Mouse (Mus musculus) neural tube, embryonic 12.5 days (tissue): Measurements from ENCODE around the gene Ntf3. TPM values are rescaled to one million over a fixed set of nuclear protein-coding genes. Genes with fewer than 3 reads are reported as not detected.

Source experiments
- ATAC-seq: fragments of 200-750 bp; cut with Nextera tagmentation; 2 replicates; pipeline ENCODE4 v1.8.0; 2017; ENCODE audit warnings: low read depth, mild to moderate bottlenecking, moderate TSS enrichment, moderate library complexity; ENCODE audit not compliant: low FRiP score
- H3K27ac ChIP-seq: fragments of 300-500 bp; sonication (generic); 2 replicates; pipeline ENCODE4 v1.5.1; 2016
- H3K27me3 ChIP-seq: fragments of 300-500 bp; sonication (generic); replicated peaks from 2 replicates; pipeline ENCODE4 v1.6.1; 2016; ENCODE audit warnings: mild to moderate bottlenecking
- H3K36me3 ChIP-seq: fragments of 300-500 bp; sonication (generic); 2 replicates; pipeline ENCODE4 v1.6.1; 2016; ENCODE audit warnings: mild to moderate bottlenecking
- H3K4me1 ChIP-seq: fragments of 300-500 bp; sonication (generic); 2 replicates; pipeline ENCODE4 v1.6.1; 2016
- H3K4me2 ChIP-seq: fragments of 300-500 bp; sonication (generic); replicated peaks from 2 replicates; pipeline ENCODE4 v1.6.1; 2016; ENCODE audit warnings: mild to moderate bottlenecking
- H3K4me3 ChIP-seq: fragments of 300-500 bp; sonication (generic); 2 replicates; pipeline ENCODE4 v1.5.1; 2016
- H3K9ac ChIP-seq: fragments of 300-500 bp; sonication (generic); 2 replicates; pipeline ENCODE4 v1.6.1; 2016; ENCODE audit warnings: mild to moderate bottlenecking
- H3K9me3 ChIP-seq: fragments of 300-500 bp; sonication (generic); 2 replicates; pipeline ENCODE4 v1.6.1; 2016; ENCODE audit warnings: mild to moderate bottlenecking
- WGBS: fragments of 180-500 bp; shearing (Covaris S2); methylation state at CpG from one replicate; pipeline ENCODE4 v1.1.7; 2016; 5-methylcytosine and 5-hydroxymethylcytosine counted together
- polyA plus RNA-seq: library from polyadenylated mRNA; unstranded; fragments of >200 nt; fragmentation: Nextera tagmentation; extraction: Ambion mirVana; gene quantifications from 2 replicates; pipeline ENCODE4 v1.2.1, GENCODE M21; 2016

The Ntf3 gene
- polyA plus RNA-seq, 1 experiment from 2014 or later: 12.6 TPM

DNA sequence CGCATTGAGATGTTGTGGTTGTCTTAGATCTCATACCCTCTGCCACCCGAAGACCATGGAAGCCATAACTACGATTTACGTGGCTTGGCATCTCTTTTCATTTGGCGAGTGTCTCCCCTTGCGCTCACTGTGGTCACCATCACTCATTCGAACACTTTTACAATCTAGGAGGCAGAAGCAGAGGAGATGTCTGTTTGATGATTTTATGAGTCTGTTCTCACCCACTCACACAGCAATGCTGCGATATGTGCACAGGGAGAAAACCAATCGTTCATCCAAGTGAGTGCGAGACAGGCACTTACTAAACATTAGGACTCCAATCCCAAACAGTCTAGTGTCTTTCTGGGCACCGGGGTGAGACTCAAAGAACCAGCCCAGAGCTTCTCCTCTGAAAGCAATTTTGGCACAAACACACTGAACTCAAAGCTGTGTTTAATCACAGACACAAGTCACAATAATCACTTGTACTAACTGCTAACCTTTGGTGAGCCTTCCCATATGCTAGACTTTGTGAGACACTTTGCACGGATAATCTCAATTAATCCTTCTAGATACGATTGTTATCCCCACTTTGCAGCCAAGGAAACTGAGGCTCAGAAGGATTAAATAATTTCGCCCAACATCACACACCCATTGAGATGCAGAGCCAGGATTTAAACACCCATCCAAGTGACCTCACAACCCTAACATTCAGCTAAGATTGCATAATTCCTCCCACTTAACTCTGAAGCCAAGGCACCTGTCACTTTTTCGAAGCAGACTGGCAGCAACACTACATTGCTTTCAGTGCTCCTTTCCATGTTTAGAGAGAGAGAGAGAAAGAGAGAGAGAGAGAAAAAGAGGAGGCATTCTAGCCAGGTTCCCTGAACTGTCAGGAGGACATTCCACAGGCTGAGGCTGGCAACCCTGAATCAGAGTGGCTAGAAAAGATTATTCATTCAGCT, 55.5 kb downstream of the Ntf3 start:
- H3K4me1 ChIP-seq: peaks cover 5% of the 10 kb centered on the region; the same call in 1 of the 2 replicates
- no peaks in the 10 kb centered on the region for H3K36me3 ChIP-seq
- ATAC-seq: no peak
- no peak overlapping the region for H3K9ac ChIP-seq
- WGBS: 75% methylated on average over 15 of the region's 15 CpGs
- H3K27ac ChIP-seq: no peak overlapping the region
- no peak overlapping the region for H3K4me3 ChIP-seq
- no peaks in the 10 kb centered on the region for H3K27me3 ChIP-seq
- no peak overlapping the region for H3K4me2 ChIP-seq
- no peaks in the 10 kb centered on the region for H3K9me3 ChIP-seq

DNA sequence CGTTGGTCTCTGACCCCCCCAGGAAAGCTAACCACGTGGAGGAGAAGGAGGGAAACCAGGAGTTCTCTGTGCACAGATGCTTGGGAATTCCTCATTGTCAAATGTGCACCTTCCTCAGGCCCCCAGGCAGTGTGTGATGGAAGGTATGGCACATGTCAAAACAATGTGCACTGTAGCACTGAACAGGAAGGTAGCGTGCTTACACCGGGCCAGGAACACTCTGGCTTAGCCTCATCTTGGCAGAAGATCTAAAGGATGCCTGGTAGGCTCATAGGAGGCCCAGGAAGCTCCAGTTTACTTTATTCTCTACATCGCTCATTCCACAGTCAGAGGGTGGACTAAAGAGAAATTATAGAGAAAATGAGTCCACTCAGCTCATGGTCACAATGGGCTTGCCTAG, 57.5 kb downstream of the Ntf3 start:
- Histone ChIP-seq H3K9me3 (no peaks in the 10 kb centered on the region), H3K27ac (no peak overlapping the region), H3K4me2 (no peak overlapping the region), H3K4me3 (no peak overlapping the region), H3K27me3 (no peaks in the 10 kb centered on the region), H3K9ac (no peak overlapping the region), H3K36me3 (no peaks in the 10 kb centered on the region), H3K4me1 (no peaks in the 10 kb centered on the region)
- no peak for ATAC-seq
- 80% methylated on average over 5 of the region's 5 CpGs for WGBS

- WGBS: 91% methylated on average over 2 of the region's 2 CpGs
Measured at GRCm38 (mm10) chr6:126108771-126109170, 57.9 kb downstream of the Ntf3 start.

DNA sequence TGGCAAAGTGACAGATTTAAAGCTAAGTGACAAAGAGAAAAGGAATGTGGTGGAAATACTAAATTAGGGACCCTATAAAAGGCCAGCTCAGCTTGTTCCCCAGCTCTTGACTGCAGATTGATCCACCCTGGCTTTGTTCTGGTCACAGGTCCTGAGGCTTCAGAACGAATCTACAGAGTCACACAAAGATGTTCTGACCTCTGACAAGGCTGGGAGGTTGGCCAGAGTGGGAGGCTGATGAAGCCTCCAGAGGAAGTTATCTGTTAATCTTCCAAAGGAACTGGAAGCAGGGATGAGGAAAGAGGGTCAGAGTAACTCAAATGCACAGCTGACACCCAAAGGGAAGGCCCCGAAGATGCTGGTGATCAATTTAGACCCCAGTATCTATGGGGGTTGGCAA, 59.3 kb downstream of the Ntf3 start:
- Histone ChIP-seq H3K4me2 (no peak overlapping the region), H3K9ac (no peak overlapping the region), H3K4me1 (no peaks in the 10 kb centered on the region), H3K9me3 (no peaks in the 10 kb centered on the region), H3K36me3 (no peaks in the 10 kb centered on the region), H3K4me3 (no peak overlapping the region), H3K27ac (no peak overlapping the region), H3K27me3 (no peaks in the 10 kb centered on the region)
- WGBS: 67% methylated on average over 2 of the region's 2 CpGs
- no peak for ATAC-seq

More at GRCm38 (mm10) chr6:126108771-126109170, 57.9 kb downstream of the Ntf3 start:
- H3K9me3 ChIP-seq: no peaks in the 10 kb centered on the region
- no peak overlapping the region for H3K4me2 ChIP-seq
- no peak overlapping the region for H3K27ac ChIP-seq
- no peaks in the 10 kb centered on the region for H3K36me3 ChIP-seq
- no peak overlapping the region for H3K4me3 ChIP-seq
- no peak for ATAC-seq
- H3K27me3 ChIP-seq: no peaks in the 10 kb centered on the region
- no peaks in the 10 kb centered on the region for H3K4me1 ChIP-seq
- H3K9ac ChIP-seq: no peak overlapping the region

- no peak overlapping the region for H3K4me2 ChIP-seq
- no peak overlapping the region for H3K27ac ChIP-seq
- no peaks in the 10 kb centered on the region for H3K36me3 ChIP-seq
- H3K4me3 ChIP-seq: no peak overlapping the region
- no peak for ATAC-seq
- no peaks in the 10 kb centered on the region for H3K4me1 ChIP-seq
- H3K9ac ChIP-seq: no peak overlapping the region
- no peaks in the 10 kb centered on the region for H3K27me3 ChIP-seq
- WGBS: 59% methylated on average over 2 of the region's 2 CpGs
- H3K9me3 ChIP-seq: no peaks in the 10 kb centered on the region
Measured at GRCm38 (mm10) chr6:126106798-126107173, 59.9 kb downstream of the Ntf3 start.

DNA sequence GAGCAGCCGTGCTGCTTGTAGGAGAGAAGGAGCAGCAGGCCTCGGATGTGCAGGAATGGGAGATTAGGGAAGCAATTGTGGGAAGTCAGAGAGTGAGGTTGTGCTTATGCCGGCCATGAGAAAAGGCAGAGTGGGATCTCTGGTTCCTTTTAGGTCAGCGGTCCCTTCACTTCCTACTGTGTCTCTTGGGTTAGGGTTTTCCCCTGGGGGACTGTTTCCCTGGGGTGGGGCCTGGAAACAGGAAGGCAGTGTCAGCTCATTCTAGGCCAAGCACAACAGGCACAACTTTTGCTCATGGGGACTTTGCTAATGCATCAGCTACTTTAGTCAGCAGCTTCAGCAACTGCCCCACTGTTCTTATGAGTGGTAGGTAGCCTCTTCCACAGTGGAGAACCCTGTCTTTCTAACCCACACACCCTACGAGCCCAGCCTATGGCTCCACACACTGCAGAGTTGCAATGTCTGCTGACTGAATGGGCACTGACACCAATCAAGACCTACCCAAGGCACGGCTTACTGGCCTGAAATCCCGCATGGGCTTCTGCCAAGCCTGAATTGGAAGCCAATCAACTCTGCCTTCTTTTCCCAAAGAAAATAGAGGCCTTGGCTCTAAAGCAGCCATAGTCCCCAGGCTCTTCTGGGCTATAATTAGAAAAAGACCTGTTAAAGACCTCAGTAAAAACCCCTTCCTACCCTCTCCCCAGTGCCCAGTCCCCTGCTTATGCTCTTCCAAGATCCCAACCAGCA, 60.5 kb downstream of the Ntf3 start:
- Histone ChIP-seq H3K9ac (no peak overlapping the region), H3K4me2 (no peak overlapping the region), H3K4me1 (no peaks in the 10 kb centered on the region), H3K36me3 (no peaks in the 10 kb centered on the region), H3K27ac (no peak overlapping the region), H3K9me3 (no peaks in the 10 kb centered on the region), H3K4me3 (no peak overlapping the region), H3K27me3 (no peaks in the 10 kb centered on the region)
- 87% methylated on average over 7 of the region's 7 CpGs for WGBS
- no peak for ATAC-seq

DNA sequence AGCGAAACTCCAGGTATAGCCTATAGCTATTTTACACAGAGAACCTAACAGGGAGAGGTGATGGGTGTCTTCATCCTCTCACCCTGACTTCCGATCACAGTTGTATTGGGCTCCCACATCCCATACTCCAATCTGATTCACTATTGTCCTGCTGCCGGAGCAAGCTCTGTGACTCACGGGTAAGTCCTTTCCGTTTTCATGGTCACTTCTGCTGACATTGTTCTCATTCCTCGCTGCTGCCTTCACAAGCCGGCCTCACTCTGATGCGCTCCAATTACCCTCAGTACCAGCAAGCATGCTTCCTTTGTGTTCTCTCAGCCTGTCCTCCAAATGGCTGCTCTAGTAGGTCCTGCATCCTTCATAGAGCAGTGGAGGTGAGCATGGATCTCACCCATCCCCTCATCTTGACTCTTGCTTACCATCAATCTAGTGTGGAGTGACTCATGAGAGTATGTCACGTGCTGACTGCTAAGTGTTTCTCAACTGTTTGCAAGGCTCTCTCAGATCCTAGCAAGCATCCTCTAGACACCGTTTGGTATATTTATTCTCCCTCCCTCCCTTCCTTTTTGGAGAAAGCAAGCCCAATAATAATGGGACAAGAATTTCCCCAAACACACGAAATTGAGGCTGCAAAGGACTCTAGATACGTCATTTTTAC, 61.5 kb downstream of the Ntf3 start:
- H3K36me3 ChIP-seq: no peaks in the 10 kb centered on the region
- H3K27me3 ChIP-seq: no peaks in the 10 kb centered on the region
- H3K4me3 ChIP-seq: no peak overlapping the region
- H3K9me3 ChIP-seq: no peaks in the 10 kb centered on the region
- no peak overlapping the region for H3K27ac ChIP-seq
- no peak overlapping the region for H3K9ac ChIP-seq
- ATAC-seq: no peak
- WGBS: 80% methylated on average over 12 of the region's 12 CpGs
- no peak overlapping the region for H3K4me2 ChIP-seq
- H3K4me1 ChIP-seq: no peaks in the 10 kb centered on the region

- H3K4me2 ChIP-seq: no peak overlapping the region
- no peaks in the 10 kb centered on the region for H3K27me3 ChIP-seq
- H3K9ac ChIP-seq: no peak overlapping the region
- ATAC-seq: no peak
- H3K36me3 ChIP-seq: no peaks in the 10 kb centered on the region
- 77% methylated on average over 6 of the region's 6 CpGs for WGBS
- H3K27ac ChIP-seq: no peak overlapping the region
- no peaks in the 10 kb centered on the region for H3K4me1 ChIP-seq
- H3K4me3 ChIP-seq: no peak overlapping the region
- no peaks in the 10 kb centered on the region for H3K9me3 ChIP-seq
Measured at GRCm38 (mm10) chr6:126102571-126102970, 64.1 kb downstream of the Ntf3 start.

GRCm38 (mm10) chr6:126102007-126102406, 64.7 kb downstream of the Ntf3 start:
- H3K9me3 ChIP-seq: no peaks in the 10 kb centered on the region
- H3K27me3 ChIP-seq: no peaks in the 10 kb centered on the region
- no peak overlapping the region for H3K4me3 ChIP-seq
- H3K4me1 ChIP-seq: no peaks in the 10 kb centered on the region
- no peak overlapping the region for H3K27ac ChIP-seq
- no peak overlapping the region for H3K4me2 ChIP-seq
- H3K9ac ChIP-seq: no peak overlapping the region
- no peak for ATAC-seq
- H3K36me3 ChIP-seq: no peaks in the 10 kb centered on the region
- 93% methylated on average over 11 of the region's 11 CpGs for WGBS

DNA sequence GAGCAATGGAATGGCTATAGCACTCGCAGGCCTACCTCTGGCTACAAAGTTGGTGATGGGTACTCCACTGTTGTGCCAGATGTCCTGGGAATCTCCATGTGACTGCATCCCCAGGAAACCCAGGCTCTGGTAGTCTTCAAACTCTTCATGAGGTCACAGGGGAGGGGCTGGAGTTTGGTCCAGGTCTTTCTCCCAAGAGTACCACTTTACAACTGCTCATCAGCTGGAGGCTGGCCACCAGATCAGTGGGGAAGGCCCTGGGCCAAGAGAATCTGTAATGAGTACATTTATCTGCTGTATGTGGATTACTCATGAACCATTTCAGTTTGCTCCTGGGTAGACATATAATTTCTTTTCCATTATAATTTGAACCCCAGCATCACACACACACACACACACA, 66.1 kb downstream of the Ntf3 start:
- Histone ChIP-seq H3K27ac (no peak overlapping the region), H3K9ac (no peak overlapping the region), H3K36me3 (no peaks in the 10 kb centered on the region), H3K4me3 (no peak overlapping the region), H3K9me3 (no peaks in the 10 kb centered on the region), H3K4me1 (no peaks in the 10 kb centered on the region), H3K4me2 (no peak overlapping the region), H3K27me3 (no peaks in the 10 kb centered on the region)
- 97% methylated on average over 1 of the region's 1 CpGs for WGBS
- ATAC-seq: no peak

GRCm38 (mm10) chr6:126097471-126097870, 69.2 kb downstream of the Ntf3 start:
- Histone ChIP-seq H3K27me3 (no peaks in the 10 kb centered on the region), H3K4me3 (no peak overlapping the region)
- 89% methylated on average over 5 of the region's 5 CpGs for WGBS

DNA sequence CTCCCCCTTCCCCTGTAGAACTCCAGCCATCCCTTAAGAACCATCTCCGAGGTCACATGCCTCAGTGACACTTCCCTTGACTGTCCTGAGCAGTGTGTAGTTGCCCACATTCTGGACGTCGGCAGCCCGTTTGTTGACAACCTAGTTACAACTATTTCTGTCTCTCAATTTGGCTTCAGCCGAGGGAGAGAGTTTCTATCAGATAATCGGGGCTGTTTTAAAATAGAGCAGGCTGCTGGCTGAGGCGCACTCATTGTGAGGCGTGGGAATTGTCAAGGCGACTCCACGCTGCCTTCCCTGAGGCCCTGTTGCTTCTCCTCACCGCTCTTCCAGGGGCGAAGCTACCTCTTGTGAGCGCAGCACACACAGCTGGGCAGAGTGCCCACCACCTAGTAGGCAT, 70.6 kb downstream of the Ntf3 start:
- Histone ChIP-seq H3K9ac (no peak overlapping the region), H3K27ac (no peak overlapping the region), H3K27me3 (no peaks in the 10 kb centered on the region), H3K4me3 (no peak overlapping the region), H3K36me3 (no peaks in the 10 kb centered on the region), H3K4me2 (no peak overlapping the region), H3K4me1 (no peaks in the 10 kb centered on the region), H3K9me3 (no peaks in the 10 kb centered on the region)
- WGBS: 89% methylated on average over 13 of the region's 13 CpGs
- no peak for ATAC-seq

More at GRCm38 (mm10) chr6:126097471-126097870, 69.2 kb downstream of the Ntf3 start:
- no peak for ATAC-seq
- Histone ChIP-seq H3K9me3 (no peaks in the 10 kb centered on the region), H3K4me2 (no peak overlapping the region), H3K9ac (no peak overlapping the region), H3K36me3 (no peaks in the 10 kb centered on the region), H3K27ac (no peak overlapping the region), H3K4me1 (no peaks in the 10 kb centered on the region)
